Mouse (Mus musculus) ES-E14 (cell line): ENCODE results near the gene Prrt3. TPM values are rescaled to one million over a fixed set of nuclear protein-coding genes. Genes with fewer than 3 reads are reported as not detected.

ENCODE experiments used
- DNase-seq: peaks from one replicate; pipeline ENCODE4 v3.0.0-alpha.2; 2013; ENCODE audit warnings: low read depth, low spot score
- H3K27ac ChIP-seq: 2 replicates; pipeline ENCODE4 v1.5.1; 2012; ENCODE audit warnings: low read depth, mild to moderate bottlenecking, low read length, moderate library complexity, mixed read lengths; ENCODE audit not compliant: poor library complexity, insufficient read depth, severe bottlenecking
- H3K36me3 ChIP-seq: 2 replicates; pipeline ENCODE4 v1.6.1; 2012; ENCODE audit warnings: mild to moderate bottlenecking, low read length, moderate library complexity, mixed read lengths; ENCODE audit not compliant: control insufficient read depth, poor library complexity, insufficient read depth, severe bottlenecking
- H3K4me1 ChIP-seq, 2 experiments: fragments of 150-350 bp in 1 of 2; sonication (generic) in 1 of 2; 2 replicates each; pipeline ENCODE4 v1.6.1; 2012; ENCODE audit warnings: low read length in 2 of 2, mild to moderate bottlenecking in 1 of 2, mixed read lengths in 1 of 2; ENCODE audit not compliant: control insufficient read depth in 2 of 2, insufficient read depth in 2 of 2, poor library complexity in 1 of 2
- H3K4me3 ChIP-seq, 2 experiments: fragments of 150-350 bp in 1 of 2; sonication (generic) in 1 of 2; 2 replicates each; pipeline ENCODE4 v1.5.1; 2012; ENCODE audit warnings: low read length in 2 of 2, low read depth in 1 of 2, mild to moderate bottlenecking in 1 of 2, mixed read lengths in 1 of 2; ENCODE audit not compliant: insufficient read depth in 1 of 2, poor library complexity in 1 of 2, severe bottlenecking in 1 of 2
- H3K9ac ChIP-seq: 2 replicates; pipeline ENCODE4 v1.6.1; 2012; ENCODE audit warnings: low read depth, mild to moderate bottlenecking, low read length, mixed read lengths; ENCODE audit not compliant: poor library complexity, insufficient read depth, severe bottlenecking
- H3K9me3 ChIP-seq: fragments of 150-350 bp; sonication (generic); 2 replicates; pipeline ENCODE4 v1.6.1; 2012; ENCODE audit warnings: low read depth, mild to moderate bottlenecking, low read length; ENCODE audit not compliant: control insufficient read depth, insufficient read depth
- CHD2 ChIP-seq: IDR thresholded peaks from 2 replicates; pipeline ENCODE4 v1.6.1; 2014; ENCODE audit warnings: mild to moderate bottlenecking, low read depth, low read length, inconsistent platforms
- HCFC1 ChIP-seq: IDR thresholded peaks from 2 replicates; pipeline ENCODE4 v1.6.1; 2012; ENCODE audit warnings: low read length, inconsistent platforms, borderline replicate concordance; ENCODE audit not compliant: insufficient read depth
- MAFK ChIP-seq: IDR thresholded peaks from 2 replicates; pipeline ENCODE4 v1.6.1; 2014; ENCODE audit warnings: mild to moderate bottlenecking, low read depth, low read length, inconsistent platforms; ENCODE audit not compliant: insufficient read depth
- ZC3H11A ChIP-seq: IDR thresholded peaks from 2 replicates; pipeline ENCODE4 v1.6.1; 2012; ENCODE audit warnings: low read depth, mild to moderate bottlenecking, inconsistent platforms, low read length, borderline replicate concordance
- ZNF384 ChIP-seq: IDR thresholded peaks from 2 replicates; pipeline ENCODE4 v1.6.1; 2012; ENCODE audit warnings: low read depth, low read length, inconsistent platforms
- in situ Hi-C, 2 experiments: fragments of 600-800 bp; cut with MboI; formaldehyde crosslinking; loops; one replicate each; pipeline ENCODE4 v1.15.1; 2025; ENCODE audit warnings: low sequenced_read_pairs in 2 of 2, inconsistent platforms in 1 of 2; ENCODE audit not compliant: unreplicated experiment in 2 of 2
- total RNA-seq: library from RNA; depleted of rRNA; stranded (reverse); fragments of 300-350 nt; gene quantifications from 2 replicates; pipeline ENCODE4 v1.2.3, GENCODE M21; 2012

The Prrt3 gene
- total RNA-seq, 1 experiment, result 16.3 TPM

- H3K27ac ChIP-seq, result no peak overlapping the region
- H3K36me3 ChIP-seq, result no peaks in the 10 kb centered on the region
- H3K9me3 ChIP-seq, result no peaks in the 10 kb centered on the region
- no peaks in the 10 kb centered on the region; a peak in 1 of 4 replicates for H3K4me1 ChIP-seq
- no peak overlapping the region for H3K4me3 ChIP-seq
- DNase-seq, result no peak
- no peak overlapping the region for H3K9ac ChIP-seq
- in situ Hi-C loops, result no loop called here
- no peak for TF ChIP-seq ZC3H11A
- no peak for TF ChIP-seq ZNF384
- no peak for TF ChIP-seq HCFC1
- no peak for TF ChIP-seq MAFK
- TF ChIP-seq CHD2, result no peak
Measured at GRCm38 (mm10) chr6:113464040-113464439, 37.7 kb downstream of the Prrt3 start.

- DNase-seq, result no peak
- H3K9me3 ChIP-seq, result no peaks in the 10 kb centered on the region
- H3K9ac ChIP-seq, result peak overlapping the region; percentile 17; the same call in 1 of the 2 replicates
- H3K4me1 ChIP-seq, result peaks cover 4% of the 10 kb centered on the region in 2 experiments; a peak in 1 of 4 replicates
- H3K4me3 ChIP-seq, result peak overlapping the region in 1 of 2 experiments; percentile 30; a peak in 1 of 4 replicates
- no peak for TF ChIP-seq ZC3H11A
- TF ChIP-seq CHD2, result no peak
- no peak for TF ChIP-seq MAFK
- TF ChIP-seq ZNF384, result no peak
- TF ChIP-seq HCFC1, result no peak
- H3K27ac ChIP-seq, result no peak overlapping the region
- H3K36me3 ChIP-seq, result no peaks in the 10 kb centered on the region
- in situ Hi-C loops, result no loop called here
Measured at GRCm38 (mm10) chr6:113458635-113459034, 43.1 kb downstream of the Prrt3 start.

GRCm38 (mm10) chr6:113457952-113458534 lies 43.7 kb downstream of the Prrt3 start, which contains the start of gene Il17re:
Gene Il17re, plus strand, starts transcription at chr6:113458484.
- H3K9me3 ChIP-seq, result no peaks in the 10 kb centered on the region
- no peak for TF ChIP-seq MAFK
- TF ChIP-seq HCFC1, result no peak
- TF ChIP-seq ZC3H11A, result no peak
- TF ChIP-seq ZNF384, result no peak
- TF ChIP-seq CHD2, result no peak
- H3K4me3 ChIP-seq, result peak within 1 kb of the TSS in 1 of 2 experiments; percentile 30; a peak in 1 of 4 replicates
- no peak within 1 kb of the TSS for H3K27ac ChIP-seq
- no peaks in the 10 kb centered on the region for H3K36me3 ChIP-seq
- in situ Hi-C loops, result no loop called here
- peaks cover 4% of the 10 kb centered on the region in 2 experiments; a peak in 1 of 4 replicates for H3K4me1 ChIP-seq
- H3K9ac ChIP-seq, result peak within 1 kb of the TSS; percentile 17; the same call in 1 of the 2 replicates
- no peak for DNase-seq

GRCm38 (mm10) chr6:113455007-113455406 lies 46.7 kb downstream of the Prrt3 start:
- Histone ChIP-seq H3K4me1 (peaks cover 4% of the 10 kb centered on the region in 2 experiments; a peak in 1 of 4 replicates), H3K4me3 (no peak overlapping the region), H3K9ac (no peak overlapping the region), H3K27ac (no peak overlapping the region), H3K9me3 (no peaks in the 10 kb centered on the region), H3K36me3 (no peaks in the 10 kb centered on the region)
- no peak for DNase-seq
- in situ Hi-C loops, result no loop called here
- TF ChIP-seq CHD2 (no peak), ZC3H11A (no peak), ZNF384 (no peak), MAFK (no peak), HCFC1 (no peak)

- TF ChIP-seq ZNF384 (no peak), ZC3H11A (no peak), HCFC1 (no peak), MAFK (no peak), CHD2 (no peak)
- in situ Hi-C loops, result no loop called here
Measured at GRCm38 (mm10) chr6:113451839-113452238, 49.9 kb downstream of the Prrt3 start.

More at GRCm38 (mm10) chr6:113451839-113452238, 49.9 kb downstream of the Prrt3 start:
- no peak overlapping the region for H3K9ac ChIP-seq
- DNase-seq, result no peak
- H3K36me3 ChIP-seq, result peaks cover 12% of the 10 kb centered on the region
- no peak overlapping the region for H3K27ac ChIP-seq
- H3K4me1 ChIP-seq, result no peaks in the 10 kb centered on the region
- H3K9me3 ChIP-seq, result no peaks in the 10 kb centered on the region
- no peak overlapping the region for H3K4me3 ChIP-seq
